Mouse (Mus musculus): ENCODE measurements at regions not wholly inside any gene's neighbourhood (a gene's known extent, or its start where the extent isn't known, plus 50 kb on each side); places are given as distances from the start of the nearest gene placed in this dataset.
A peak's percentile ranks its signal among the peaks of the same experiment; 100 is the strongest.

DNA sequence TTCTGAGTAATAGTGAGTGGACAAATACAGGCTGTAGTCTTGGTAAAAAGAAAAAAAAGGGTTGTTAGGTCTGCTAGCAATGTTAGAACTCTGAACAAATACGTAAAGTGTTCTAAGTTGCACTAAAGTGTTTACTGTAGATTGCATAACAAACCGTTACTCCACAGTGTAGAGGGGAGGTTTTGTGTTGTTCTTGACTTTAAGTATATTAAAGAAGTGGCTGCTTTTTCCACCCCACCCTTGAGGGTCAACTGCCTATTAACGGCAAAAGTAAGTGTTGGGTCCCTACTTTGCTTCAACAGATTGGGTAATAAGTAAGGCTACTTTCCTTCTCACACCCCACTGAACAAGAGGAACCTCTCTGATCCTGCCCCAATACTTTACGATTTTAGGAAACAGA lies 323.9 kb upstream of the Btbd3 start:
- Histone ChIP-seq H3K9me3 (no peaks in the 10 kb centered on the region), H3K4me2 (no peak overlapping the region), H3K36me3 (no peaks in the 10 kb centered on the region), H3K4me3 (replicated peaks) (no peak overlapping the region), H3K27ac (no peak overlapping the region), H3K27me3 (no peaks in the 10 kb centered on the region), H3K9ac (replicated peaks) (no peak overlapping the region), H3K4me1 (replicated peaks) (no peaks in the 10 kb centered on the region)
- 90% methylated on average over 4 of the region's 4 CpGs for WGBS
- no peak for ATAC-seq (ENCODE audit: insufficient number of reproducible peaks, insufficient read depth, low FRiP score, low TSS enrichment, low read depth)

DNA sequence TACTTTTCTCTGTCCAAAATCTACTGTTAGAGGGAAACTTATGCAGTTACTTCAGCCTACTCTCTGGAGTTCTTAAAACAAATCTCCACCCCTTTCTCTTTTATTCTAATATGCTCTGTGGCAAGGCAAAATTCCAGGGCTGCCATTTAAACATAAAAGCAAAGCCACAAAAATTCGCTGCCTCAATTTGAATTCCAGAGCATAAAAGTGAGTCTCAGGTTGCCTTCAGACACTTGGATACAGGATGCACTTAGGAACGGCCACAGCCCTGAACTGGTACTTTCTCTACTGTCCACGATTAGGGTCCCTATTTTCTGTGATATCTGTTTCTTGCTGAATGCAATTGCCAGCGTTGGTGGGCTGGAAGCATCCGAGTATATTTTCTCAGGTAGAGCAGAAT lies 330.9 kb upstream of the Btbd3 start:
- no peak overlapping the region for H3K27ac ChIP-seq
- ATAC-seq (ENCODE audit: insufficient number of reproducible peaks, insufficient read depth, low FRiP score, low TSS enrichment, low read depth), result no peak
- no peak overlapping the region for H3K4me3 ChIP-seq (replicated peaks)
- no peaks in the 10 kb centered on the region for H3K27me3 ChIP-seq
- H3K9ac ChIP-seq (replicated peaks), result no peak overlapping the region
- no peak overlapping the region for H3K4me2 ChIP-seq
- no peaks in the 10 kb centered on the region for H3K36me3 ChIP-seq
- H3K4me1 ChIP-seq (replicated peaks), result no peaks in the 10 kb centered on the region
- no peaks in the 10 kb centered on the region for H3K9me3 ChIP-seq
- 61% methylated on average over 5 of the region's 5 CpGs for WGBS

- no peaks in the 10 kb centered on the region for H3K27me3 ChIP-seq
- no peak overlapping the region for H3K27ac ChIP-seq
- no peak overlapping the region for H3K4me3 ChIP-seq (replicated peaks)
- no peaks in the 10 kb centered on the region for H3K36me3 ChIP-seq
- no peaks in the 10 kb centered on the region for H3K9me3 ChIP-seq
- 49% methylated on average over 2 of the region's 2 CpGs for WGBS
- H3K9ac ChIP-seq (replicated peaks), result no peak overlapping the region
- no peak overlapping the region for H3K4me2 ChIP-seq
- H3K4me1 ChIP-seq (replicated peaks), result no peaks in the 10 kb centered on the region
- ATAC-seq (ENCODE audit: insufficient number of reproducible peaks, insufficient read depth, low FRiP score, low TSS enrichment, low read depth), result no peak
Measured at GRCm38 (mm10) chr2:137924576-137924975, 331.8 kb upstream of the Btbd3 start.

GRCm38 (mm10) chr2:137898425-137898824 lies 357.9 kb upstream of the Btbd3 start:
- no peak overlapping the region for H3K4me3 ChIP-seq (replicated peaks)
- no peaks in the 10 kb centered on the region for H3K27me3 ChIP-seq
- ATAC-seq (ENCODE audit: insufficient number of reproducible peaks, insufficient read depth, low FRiP score, low TSS enrichment, low read depth), result no peak
- H3K9me3 ChIP-seq, result no peaks in the 10 kb centered on the region
- H3K36me3 ChIP-seq, result no peaks in the 10 kb centered on the region
- no peak overlapping the region for H3K4me2 ChIP-seq
- no peak overlapping the region for H3K9ac ChIP-seq (replicated peaks)
- H3K4me1 ChIP-seq (replicated peaks), result no peaks in the 10 kb centered on the region
- no peak overlapping the region for H3K27ac ChIP-seq

DNA sequence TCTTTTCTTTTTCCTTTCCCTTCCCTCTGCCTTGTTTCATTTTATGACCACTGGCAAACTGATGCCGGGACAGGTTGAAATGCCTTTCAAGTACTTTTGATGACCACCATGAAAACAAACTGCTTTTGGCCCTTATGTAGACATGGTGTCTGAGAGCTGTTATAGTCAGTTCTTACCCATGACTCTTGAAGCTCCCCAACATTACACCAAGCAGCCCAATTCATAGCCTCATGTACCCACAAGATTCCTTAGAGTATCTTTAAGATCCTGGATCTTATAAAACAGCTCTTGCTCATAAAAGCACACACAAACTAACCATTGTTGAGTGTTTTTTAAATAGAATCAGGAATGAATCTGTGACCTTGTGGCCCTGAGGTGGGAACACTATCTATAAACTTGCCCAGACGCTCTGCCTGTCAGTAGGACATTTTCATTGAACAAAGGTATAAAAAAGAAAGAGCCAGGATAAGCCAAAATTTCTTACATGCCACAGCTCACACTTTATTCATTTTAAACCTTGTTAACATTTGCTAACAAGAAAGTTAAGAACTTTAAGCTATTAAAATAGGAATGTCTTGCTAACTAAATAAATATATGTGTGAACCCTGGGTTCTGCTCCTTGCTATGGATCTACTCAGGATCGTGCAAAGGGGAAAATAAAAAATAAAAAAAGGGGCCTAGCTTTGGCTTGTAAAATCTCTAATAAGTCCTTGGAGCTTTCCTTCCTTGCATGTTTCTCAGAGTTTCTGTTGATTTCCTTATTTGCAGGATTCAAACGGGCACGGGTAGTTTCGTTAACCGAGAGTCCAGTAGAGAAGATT lies 375.9 kb upstream of the Btbd3 start:
- H3K4me1 ChIP-seq (replicated peaks), result peaks cover 11% of the 10 kb centered on the region; the same call in 1 of the 2 replicates
- H3K27me3 ChIP-seq, result no peaks in the 10 kb centered on the region
- H3K27ac ChIP-seq, result peak overlapping the region; percentile 59
- no peak overlapping the region for H3K4me3 ChIP-seq (replicated peaks)
- peak overlapping the region; percentile 14; the same call in 1 of the 2 replicates for H3K4me2 ChIP-seq
- peak; percentile 78; the same call in 1 of the 2 replicates for ATAC-seq (ENCODE audit: insufficient number of reproducible peaks, insufficient read depth, low FRiP score, low TSS enrichment, low read depth)
- H3K9me3 ChIP-seq, result no peaks in the 10 kb centered on the region
- 30% methylated on average over 7 of the region's 7 CpGs for WGBS
- no peaks in the 10 kb centered on the region for H3K36me3 ChIP-seq
- no peak overlapping the region for H3K9ac ChIP-seq (replicated peaks)

DNA sequence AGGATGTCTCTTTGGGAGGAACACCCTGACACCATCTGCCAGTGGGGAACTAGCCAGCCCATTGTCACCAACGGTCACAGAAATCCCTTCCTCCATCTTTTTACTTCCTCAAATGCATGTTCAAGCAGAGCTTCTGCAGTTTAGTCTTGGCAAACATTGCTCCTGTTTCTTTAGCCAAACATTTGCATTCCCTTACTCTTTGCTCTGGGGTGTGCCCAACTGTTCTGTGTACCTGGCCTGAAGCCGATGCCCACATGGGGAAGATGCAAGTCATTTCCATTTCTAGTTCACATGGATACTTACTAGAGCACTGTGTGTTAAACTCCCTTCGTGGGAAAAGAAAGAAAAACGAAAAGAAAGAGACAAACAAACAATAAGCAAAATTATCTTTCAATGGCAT lies 386.7 kb upstream of the Btbd3 start:
- no peaks in the 10 kb centered on the region for H3K9me3 ChIP-seq
- no peak overlapping the region for H3K4me3 ChIP-seq (replicated peaks)
- no peak overlapping the region for H3K4me2 ChIP-seq
- H3K9ac ChIP-seq (replicated peaks), result no peak overlapping the region
- ATAC-seq (ENCODE audit: insufficient number of reproducible peaks, insufficient read depth, low FRiP score, low TSS enrichment, low read depth), result no peak
- H3K27ac ChIP-seq, result no peak overlapping the region
- no peaks in the 10 kb centered on the region for H3K27me3 ChIP-seq
- H3K4me1 ChIP-seq (replicated peaks), result no peaks in the 10 kb centered on the region
- no peaks in the 10 kb centered on the region for H3K36me3 ChIP-seq
- WGBS, result 82% methylated on average over 4 of the region's 4 CpGs

DNA sequence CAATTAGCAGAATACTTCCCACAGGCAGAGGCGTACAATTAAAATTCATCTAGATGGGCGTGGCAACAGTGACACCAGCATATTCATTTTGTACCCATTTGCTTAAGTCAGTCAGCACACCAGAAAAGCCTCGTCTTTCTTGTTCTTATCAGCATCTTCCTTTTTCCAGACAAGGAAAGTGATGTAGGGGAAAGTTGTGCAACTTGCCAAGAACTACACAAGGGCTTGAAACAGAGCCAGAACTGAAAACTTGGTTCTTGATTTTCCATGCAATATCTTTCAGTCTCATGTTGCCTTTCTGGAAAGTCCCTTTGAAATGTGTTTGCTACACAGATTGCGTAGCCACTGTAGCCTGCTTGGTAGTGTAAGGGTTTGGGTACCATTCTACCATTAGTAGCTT lies 401.9 kb upstream of the Btbd3 start:
- Histone ChIP-seq H3K27me3 (no peaks in the 10 kb centered on the region), H3K27ac (peak overlapping the region; percentile 47; the same call in 1 of the 2 replicates), H3K9ac (replicated peaks) (no peak overlapping the region), H3K4me2 (peak overlapping the region; percentile 35; the same call in 1 of the 2 replicates), H3K36me3 (no peaks in the 10 kb centered on the region), H3K4me1 (replicated peaks) (peaks cover 16% of the 10 kb centered on the region), H3K9me3 (no peaks in the 10 kb centered on the region), H3K4me3 (replicated peaks) (no peak overlapping the region)
- 73% methylated on average over 4 of the region's 4 CpGs for WGBS
- ATAC-seq (ENCODE audit: insufficient number of reproducible peaks, insufficient read depth, low FRiP score, low TSS enrichment, low read depth), result no peak

- Histone ChIP-seq H3K9ac (replicated peaks) (no peak overlapping the region; the same call in 1 of the 2 replicates), H3K27me3 (no peaks in the 10 kb centered on the region), H3K4me3 (replicated peaks) (no peak overlapping the region), H3K27ac (peak overlapping the region; percentile 47), H3K9me3 (no peaks in the 10 kb centered on the region), H3K4me2 (peak overlapping the region; percentile 35), H3K4me1 (replicated peaks) (peaks cover 16% of the 10 kb centered on the region), H3K36me3 (no peaks in the 10 kb centered on the region)
- peak; percentile 85 for ATAC-seq (ENCODE audit: insufficient number of reproducible peaks, insufficient read depth, low FRiP score, low TSS enrichment, low read depth)
- 7% methylated on average over 10 of the region's 10 CpGs for WGBS
Measured at GRCm38 (mm10) chr2:137853399-137854259, 402.7 kb upstream of the Btbd3 start.

DNA sequence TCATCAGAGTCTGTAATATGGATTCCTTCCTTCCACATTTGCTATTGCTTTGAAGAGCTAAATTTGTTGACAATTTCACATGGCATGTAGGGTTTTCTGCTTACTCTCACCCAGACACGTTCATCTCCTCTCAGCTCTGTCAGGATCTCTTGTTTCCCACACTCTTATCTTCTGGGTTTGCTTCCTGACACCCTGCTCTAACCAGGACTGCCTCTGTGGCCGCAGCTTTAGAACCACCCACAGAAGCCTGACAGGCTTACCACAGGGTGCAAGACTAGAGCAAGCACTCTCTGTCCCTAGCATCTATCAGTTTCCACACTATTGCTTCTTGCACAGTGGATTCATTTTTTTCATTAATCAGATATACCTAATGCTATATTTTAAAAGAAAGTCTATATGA lies 408.5 kb upstream of the Btbd3 start:
- Histone ChIP-seq H3K36me3 (no peaks in the 10 kb centered on the region), H3K27me3 (no peaks in the 10 kb centered on the region), H3K27ac (no peak overlapping the region), H3K9ac (replicated peaks) (no peak overlapping the region), H3K4me1 (replicated peaks) (no peaks in the 10 kb centered on the region), H3K9me3 (no peaks in the 10 kb centered on the region), H3K4me2 (no peak overlapping the region), H3K4me3 (replicated peaks) (no peak overlapping the region)
- 34% methylated on average over 2 of the region's 2 CpGs for WGBS
- no peak for ATAC-seq (ENCODE audit: insufficient number of reproducible peaks, insufficient read depth, low FRiP score, low TSS enrichment, low read depth)

DNA sequence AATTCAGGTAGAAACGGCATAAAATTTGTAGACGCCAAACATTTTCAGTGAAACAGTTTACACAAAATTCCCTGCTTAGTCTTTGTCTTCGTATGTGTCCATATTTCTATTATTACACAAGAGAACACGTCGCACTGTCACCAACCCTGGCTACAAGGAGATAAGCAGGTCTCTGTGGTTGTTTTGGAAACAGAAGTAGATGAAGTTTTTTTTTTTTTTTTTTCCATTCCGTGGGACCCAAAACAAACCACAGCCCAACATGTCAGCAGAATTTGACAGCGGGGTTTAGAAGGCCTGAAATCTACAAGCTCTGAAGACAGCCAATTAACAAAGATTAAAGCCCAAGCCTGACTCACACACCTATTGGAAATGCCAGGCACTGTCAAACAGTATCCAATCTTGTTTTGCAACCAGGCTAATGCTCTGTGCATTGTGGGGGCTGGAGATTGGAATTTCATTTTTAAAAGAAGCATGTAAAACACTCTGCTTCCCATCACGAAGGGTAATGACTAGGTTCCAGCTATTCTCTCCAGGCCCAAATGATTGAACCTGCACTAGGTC lies 428.5 kb upstream of the Btbd3 start:
- ATAC-seq (ENCODE audit: insufficient number of reproducible peaks, insufficient read depth, low FRiP score, low TSS enrichment, low read depth), result no peak
- no peak overlapping the region for H3K27ac ChIP-seq
- H3K27me3 ChIP-seq, result no peaks in the 10 kb centered on the region
- no peaks in the 10 kb centered on the region for H3K9me3 ChIP-seq
- H3K9ac ChIP-seq (replicated peaks), result no peak overlapping the region
- no peaks in the 10 kb centered on the region for H3K36me3 ChIP-seq
- H3K4me3 ChIP-seq (replicated peaks), result no peak overlapping the region
- WGBS, result 79% methylated on average over 8 of the region's 8 CpGs
- H3K4me2 ChIP-seq, result no peak overlapping the region
- H3K4me1 ChIP-seq (replicated peaks), result no peaks in the 10 kb centered on the region

DNA sequence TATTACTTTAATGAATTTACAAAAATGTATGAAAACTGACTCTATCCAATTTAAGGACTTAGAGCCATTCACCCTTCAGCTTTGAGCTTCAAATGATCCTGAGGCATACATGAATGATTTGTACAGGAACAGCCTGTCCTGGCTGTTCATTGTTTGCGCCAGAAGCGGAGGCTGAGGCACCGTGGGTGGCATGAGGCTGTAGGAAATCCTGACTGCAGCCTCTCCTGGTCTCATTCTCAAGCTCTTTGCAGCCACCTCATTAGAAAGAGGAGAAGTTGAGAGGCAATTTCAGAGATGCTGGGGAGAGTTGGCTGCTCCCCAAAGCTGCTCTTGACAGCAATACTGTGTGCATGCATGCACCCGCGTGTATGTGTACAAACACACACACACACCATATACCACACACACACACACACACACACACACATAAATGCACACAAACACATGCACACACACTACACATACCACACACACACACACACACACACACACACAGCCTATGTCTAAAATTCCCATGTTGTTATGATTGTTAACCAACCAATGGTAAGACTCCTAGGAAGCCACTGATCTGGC lies 434.9 kb upstream of the Btbd3 start:
- 0 out of 2 replicates have a peak, but pooled peaks have one; percentile 42 for ATAC-seq (ENCODE audit: insufficient number of reproducible peaks, insufficient read depth, low FRiP score, low TSS enrichment, low read depth)
- no peak overlapping the region for H3K4me3 ChIP-seq (replicated peaks)
- H3K36me3 ChIP-seq, result no peaks in the 10 kb centered on the region
- peaks cover 6% of the 10 kb centered on the region; the same call in 1 of the 2 replicates for H3K4me1 ChIP-seq (replicated peaks)
- H3K27ac ChIP-seq, result no peak overlapping the region
- no peak overlapping the region for H3K9ac ChIP-seq (replicated peaks)
- WGBS, result 68% methylated on average over 5 of the region's 5 CpGs
- H3K9me3 ChIP-seq, result no peaks in the 10 kb centered on the region
- no peaks in the 10 kb centered on the region for H3K27me3 ChIP-seq
- no peak overlapping the region for H3K4me2 ChIP-seq
